Mouse (Mus musculus) ES-Bruce4 (cell line): ENCODE measurements around the gene Nudt17.

Experiments used
- CTCF ChIP-seq: IDR thresholded peaks from one replicate; pipeline ENCODE4 v1.8.1; 2011; ENCODE audit warnings: low read depth, low read length
- POLR2A ChIP-seq: IDR thresholded peaks from one replicate; pipeline ENCODE4 v1.8.1; 2011; ENCODE audit warnings: low read length; ENCODE audit not compliant: insufficient read depth

GRCm38 (mm10) chr3:96678456-96678855, 29.9 kb downstream of the Nudt17 start:
- no peak for TF ChIP-seq POLR2A
- TF ChIP-seq CTCF, result no peak
